Mouse (Mus musculus) T-helper 17 cell (primary cell): ENCODE measurements at regions not wholly inside any gene's neighbourhood (a gene's known extent, or its start where the extent isn't known, plus 50 kb on each side); places are given as distances from the start of the nearest gene placed in this dataset.

Experiments
- in situ Hi-C, 2 experiments: fragments of 300-600 bp; cut with MboI, MseI; formaldehyde crosslinking; loops; 1 replicate in 1 of 2; 2 replicates in 1 of 2; pipeline ENCODE4 v1.15.1; 2025; ENCODE audit warnings: high pct_unique_total_duplicates in 2 of 2

GRCm38 (mm10) chr3:155246628-155247027, 153.4 kb downstream of the Lrriq3 start:
- in situ Hi-C loops, result no loop called here

- in situ Hi-C loops, result no loop called here
These were observed 153.9 kb downstream of the Lrriq3 start for GRCm38 (mm10) chr3:155247124-155247523.

GRCm38 (mm10) chr3:155247929-155248328, 154.7 kb downstream of the Lrriq3 start:
- in situ Hi-C loops, result no loop called here

GRCm38 (mm10) chr3:155250904-155251303, 157.7 kb downstream of the Lrriq3 start:
- in situ Hi-C loops, result no loop called here

GRCm38 (mm10) chr3:155298206-155298605, 205.0 kb downstream of the Lrriq3 start:
- in situ Hi-C loops, result no loop called here

GRCm38 (mm10) chr3:155298724-155299123, 205.5 kb downstream of the Lrriq3 start:
- in situ Hi-C loops, result no loop called here

- in situ Hi-C loops, result no loop called here
These were observed 229.1 kb downstream of the Lrriq3 start for GRCm38 (mm10) chr3:155322322-155322721.

- in situ Hi-C loops, result no loop called here
These were observed 236.5 kb downstream of the Lrriq3 start for GRCm38 (mm10) chr3:155329701-155330100.

GRCm38 (mm10) chr3:155349185-155349584, 256.0 kb downstream of the Lrriq3 start:
- in situ Hi-C loops, result no loop called here

GRCm38 (mm10) chr3:155351636-155352035, 258.4 kb downstream of the Lrriq3 start:
- in situ Hi-C loops, result no loop called here

GRCm38 (mm10) chr3:155352277-155352802, 259.1 kb downstream of the Lrriq3 start:
- in situ Hi-C loops, result no loop called here

GRCm38 (mm10) chr3:155360399-155360798, 267.2 kb downstream of the Lrriq3 start:
- in situ Hi-C loops, result no loop called here

GRCm38 (mm10) chr3:155370716-155371115, 277.5 kb downstream of the Lrriq3 start:
- in situ Hi-C loops, result no loop called here

GRCm38 (mm10) chr3:155373591-155373990, 280.4 kb downstream of the Lrriq3 start:
- in situ Hi-C loops, result no loop called here

- in situ Hi-C loops, result no loop called here
These were observed 288.7 kb downstream of the Lrriq3 start for GRCm38 (mm10) chr3:155381910-155382309.

GRCm38 (mm10) chr3:155382817-155383216, 289.6 kb downstream of the Lrriq3 start:
- in situ Hi-C loops, result no loop called here

- in situ Hi-C loops, result no loop called here
These were observed 297.4 kb downstream of the Lrriq3 start for GRCm38 (mm10) chr3:155390666-155391065.

- in situ Hi-C loops, result no loop called here
These were observed 302.9 kb downstream of the Lrriq3 start for GRCm38 (mm10) chr3:155396134-155396533.

- in situ Hi-C loops, result no loop called here
These were observed 308.5 kb downstream of the Lrriq3 start for GRCm38 (mm10) chr3:155401763-155402162.

GRCm38 (mm10) chr3:155408907-155409306, 315.7 kb downstream of the Lrriq3 start:
- in situ Hi-C loops, result no loop called here

- in situ Hi-C loops, result no loop called here
These were observed 316.1 kb downstream of the Lrriq3 start for GRCm38 (mm10) chr3:155409371-155409770.

- in situ Hi-C loops, result no loop called here
These were observed 316.6 kb downstream of the Lrriq3 start for GRCm38 (mm10) chr3:155409867-155410266.

GRCm38 (mm10) chr3:155459701-155460481, 366.7 kb downstream of the Lrriq3 start:
- in situ Hi-C loops, result loop anchor here in 1 of 2 experiments (10.0 kb wide), 1 partner anchor 1255 kb away; no protein-coding TSS in a partner anchor
